Mouse (Mus musculus) embryo, embryonic 9.5 days (tissue): ENCODE measurements around the gene Noa1.

Experiments used
- DNase-seq: peaks from one replicate; pipeline ENCODE4 v3.0.0-alpha.2; 2017; ENCODE audit errors: extremely low spot score

Noa1 gene

GRCm38 (mm10) chr5:77309924-77310772 is at the start of gene Noa1, which contains the start of gene Polr2b:
TSS of gene Noa1 (minus strand) at chr5:77310084.
TSS of gene Polr2b (plus strand) at chr5:77310147.
- peak; percentile 99 for DNase-seq

GRCm38 (mm10) chr5:77358347-77358746 is 48.5 kb upstream of the Noa1 start:
- peak; percentile 67 for DNase-seq

GRCm38 (mm10) chr5:77357405-77358149 is 47.7 kb upstream of the Noa1 start:
- DNase-seq, result peak; percentile 72

- DNase-seq, result no peak
These were observed 45.7 kb upstream of the Noa1 start for GRCm38 (mm10) chr5:77355307-77356265.

GRCm38 (mm10) chr5:77354361-77354787 is 44.5 kb upstream of the Noa1 start:
- peak; percentile 86 for DNase-seq

- no peak for DNase-seq
These were observed 41.8 kb upstream of the Noa1 start for GRCm38 (mm10) chr5:77351691-77352090.

GRCm38 (mm10) chr5:77349971-77350658 is 40.2 kb upstream of the Noa1 start:
- DNase-seq, result no peak

- no peak for DNase-seq
These were observed 39.0 kb upstream of the Noa1 start for GRCm38 (mm10) chr5:77348901-77349300.

- DNase-seq, result no peak
These were observed 30.1 kb upstream of the Noa1 start for GRCm38 (mm10) chr5:77340033-77340432.

- no peak for DNase-seq
These were observed 20.3 kb upstream of the Noa1 start for GRCm38 (mm10) chr5:77330154-77330553.

GRCm38 (mm10) chr5:77324936-77325335 is 15.1 kb upstream of the Noa1 start:
- DNase-seq, result no peak

GRCm38 (mm10) chr5:77314986-77315385 is 5.1 kb upstream of the Noa1 start:
- no peak for DNase-seq

- no peak for DNase-seq
These were observed 4.3 kb upstream of the Noa1 start for GRCm38 (mm10) chr5:77314206-77314605.

- peak; percentile 28 for DNase-seq
These were observed 605 bp downstream of the Noa1 start for GRCm38 (mm10) chr5:77309051-77309906.

- DNase-seq, result no peak
These were observed 1.9 kb downstream of the Noa1 start for GRCm38 (mm10) chr5:77307821-77308553.

GRCm38 (mm10) chr5:77301296-77301903 is 8.5 kb downstream of the Noa1 start:
- DNase-seq, result no peak

GRCm38 (mm10) chr5:77299486-77299885 is 10.4 kb downstream of the Noa1 start:
- no peak for DNase-seq

GRCm38 (mm10) chr5:77292803-77293522 is 16.9 kb downstream of the Noa1 start:
- DNase-seq, result no peak
